Mouse (Mus musculus) retina, postnatal 7 days (tissue): ENCODE results near the gene Scn4a.
A peak's percentile ranks its signal among the peaks of the same experiment; 100 is the strongest.

Experiments
- DNase-seq: peaks from one replicate; pipeline ENCODE4 v3.0.0-alpha.2; 2012; ENCODE audit warnings: low read depth, low spot score

Scn4a gene

GRCm38 (mm10) chr11:106272644-106273310 lies 80.3 kb downstream of the Scn4a start, which contains the start of gene Smarcd2:
Gene Smarcd2, minus strand, starts transcription at chr11:106272972.
- DNase-seq: peak; percentile 97

DNA sequence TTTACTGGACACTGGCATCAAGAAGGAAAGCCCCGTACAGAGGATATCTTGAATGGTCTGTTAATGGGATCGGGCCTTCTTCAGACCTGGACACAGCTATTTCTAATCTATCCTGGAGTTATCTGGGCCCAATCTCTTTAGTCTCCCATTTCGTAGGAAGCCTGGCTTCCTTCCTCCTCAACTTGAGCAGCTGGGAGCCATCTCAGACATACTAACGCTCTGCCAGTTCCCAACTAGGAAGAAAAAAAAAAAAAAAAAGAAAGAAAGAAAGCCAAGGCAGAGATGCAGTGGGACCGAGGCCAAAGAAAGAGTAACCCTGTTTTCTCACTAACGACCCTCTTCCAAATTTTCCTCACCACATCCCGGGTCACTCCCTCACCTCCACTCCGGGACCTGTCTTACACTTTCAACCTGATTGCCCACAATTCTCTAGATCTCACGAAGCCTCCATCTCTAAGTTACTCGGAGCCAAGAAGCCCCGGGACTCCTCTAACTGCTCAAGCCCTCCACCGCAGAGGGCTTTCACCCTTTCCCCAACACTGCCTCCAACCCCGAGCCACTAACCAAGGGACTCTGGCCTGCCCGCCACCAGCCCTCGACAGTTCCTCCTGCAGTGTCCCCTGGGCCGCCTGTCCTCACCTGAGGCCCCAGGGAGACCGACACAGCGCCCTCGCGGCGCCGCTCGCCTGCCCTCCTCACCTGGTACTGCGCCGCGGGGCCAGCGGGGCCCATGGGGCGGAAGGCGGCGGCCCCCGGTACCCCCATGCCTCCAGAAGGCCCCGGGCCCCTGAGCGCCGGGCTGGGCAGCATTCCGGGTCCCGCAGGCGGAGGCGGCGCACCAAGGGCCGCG lies 81.1 kb downstream of the Scn4a start:
- no peak for DNase-seq

- DNase-seq: no peak
Measured at GRCm38 (mm10) chr11:106271131-106271793, 81.8 kb downstream of the Scn4a start.

DNA sequence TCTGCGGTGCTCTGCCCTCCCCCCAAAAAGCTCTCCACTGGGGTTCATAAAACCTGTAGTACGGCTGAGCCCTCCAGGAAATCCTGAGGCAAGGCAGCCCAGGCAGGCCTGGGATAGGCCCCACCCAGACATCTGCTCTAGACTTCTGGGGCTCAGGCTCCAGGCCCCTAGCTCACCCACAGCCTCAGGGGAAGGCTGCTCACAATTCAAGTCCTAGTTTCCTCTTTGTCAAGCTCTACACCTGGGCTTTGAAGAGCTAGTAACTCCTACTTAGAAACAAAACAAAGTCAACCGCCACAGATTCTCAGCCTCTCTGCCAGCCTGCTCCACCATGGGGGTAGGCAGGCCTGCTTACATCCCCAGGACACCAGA lies 84.0 kb downstream of the Scn4a start:
- DNase-seq: no peak
